Mouse (Mus musculus) G1E (cell line): ENCODE data around the gene Cyp1b1.

ENCODE experiments used
- CTCF ChIP-seq: IDR thresholded peaks from 2 replicates; pipeline ENCODE4 v1.5.1; 2012; ENCODE audit warnings: low read depth, low read length, inconsistent platforms, mixed read lengths
- GATA1 ChIP-seq: IDR thresholded peaks from 2 replicates; pipeline ENCODE4 v1.6.1; 2012; ENCODE audit warnings: borderline replicate concordance, low read length, inconsistent platforms, mixed read lengths

GRCm38 (mm10) chr17:79653171-79653570 is 61.7 kb downstream of the Cyp1b1 start:
- TF ChIP-seq CTCF (no peak), GATA1 (no peak)
